Mouse (Mus musculus): ENCODE data around the gene Mybpc2.

DNA sequence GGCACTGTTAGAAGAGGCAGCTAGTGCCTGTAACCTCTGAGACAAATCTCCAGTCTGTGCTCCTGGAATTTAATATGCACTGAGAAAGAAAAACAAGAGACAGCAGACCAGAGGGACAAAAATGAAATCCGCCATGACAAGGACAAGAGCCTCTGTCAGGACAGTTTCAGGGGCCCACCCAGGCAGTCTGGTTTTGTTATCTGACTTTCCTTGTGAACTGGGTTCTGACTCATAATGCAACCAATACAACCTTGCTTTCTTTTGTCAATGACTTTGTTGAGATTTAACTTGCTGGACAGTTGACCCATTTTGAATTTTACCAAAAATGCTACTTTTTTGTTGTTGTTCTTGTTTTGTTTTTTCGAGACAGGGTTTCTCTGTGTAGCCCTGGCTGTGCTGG lies 33.2 kb upstream of the Mybpc2 start:
- TF ChIP-seq KAT2A (IDR thresholded peaks at IDR 0.05; ENCODE audit: insufficient replicate concordance, low read length) (no peak), CTCF (conservative IDR thresholded peaks at IDR 0.05 in 1 of 2, IDR thresholded peaks at IDR 0.05 in 1 of 2; ENCODE audit: low read depth in 2 of 2, low read length in 2 of 2) (no peak), GABPA (IDR thresholded peaks at IDR 0.05; ENCODE audit: insufficient replicate concordance, low read depth, low read length) (no peak), RAD21 (IDR thresholded peaks at IDR 0.05; ENCODE audit: low read depth, low read length) (no peak), POLR2A (IDR thresholded peaks at IDR 0.05; ENCODE audit: low read depth, low read length) (no peak), ZNF384 (IDR thresholded peaks at IDR 0.05; ENCODE audit: low read depth, low read length) (no peak), TCF12 (IDR thresholded peaks at IDR 0.05; ENCODE audit: low read depth, low read length) (no peak), USF1 (IDR thresholded peaks at IDR 0.05; ENCODE audit: low read depth, low read length) (no peak), HCFC1 (IDR thresholded peaks at IDR 0.05; ENCODE audit: low read depth, low read length) (no peak), EP300 (IDR thresholded peaks at IDR 0.05; ENCODE audit: low read length) (peak; percentile 69)
